Mouse (Mus musculus): Measurements from ENCODE around the gene Exoc3l.
"Not testable (repeated sequence)": the region's sequence is repeated elsewhere in the genome, so short reads cannot be mapped to it uniquely, and the experiment has no call there.

Gene Exoc3l

DNA sequence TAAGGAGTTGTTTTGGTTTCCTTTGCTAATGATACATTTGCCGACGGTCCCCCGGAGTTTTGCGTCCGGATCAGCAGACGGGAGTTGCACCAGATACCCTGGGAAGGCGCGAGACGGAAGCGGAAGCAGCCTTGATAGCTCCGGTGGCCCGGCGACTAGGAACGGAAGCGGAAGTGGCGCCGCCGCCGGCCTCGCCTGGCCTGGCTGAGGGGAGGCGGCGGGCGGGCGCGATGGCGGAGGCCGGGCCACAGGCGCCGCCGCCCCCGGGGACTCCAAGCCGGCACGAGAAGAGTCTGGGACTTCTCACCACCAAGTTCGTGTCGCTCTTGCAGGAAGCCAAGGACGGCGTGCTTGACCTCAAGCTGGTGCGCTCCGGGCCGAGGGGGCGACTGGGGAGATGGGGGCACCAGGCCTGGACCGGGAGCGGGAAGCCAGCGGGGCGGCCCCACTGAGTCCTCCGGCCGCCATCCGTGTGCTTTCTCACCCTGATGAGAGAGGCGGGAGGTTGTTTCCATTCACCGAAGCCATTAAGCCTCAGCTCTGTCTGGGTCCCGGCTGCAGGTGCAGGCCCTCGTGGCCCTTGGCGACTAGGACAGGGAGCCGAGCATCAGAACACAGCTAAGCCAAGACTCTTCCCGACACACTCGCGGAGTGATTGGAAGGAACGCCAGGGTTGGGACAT is 1.8 kb upstream of the Exoc3l start, which contains the start of gene E2f4:
TSS of gene E2f4 (plus strand) at position 153 of the 682 bp plus-strand sequence.
- in situ Hi-C loops (cut with MboI; ENCODE audit: low pct_unique_long_range_greater_than_20kb in 1 of 2, low sequenced_read_pairs in 2 of 2, unreplicated experiment in 1 of 2), result no loop called here

DNA sequence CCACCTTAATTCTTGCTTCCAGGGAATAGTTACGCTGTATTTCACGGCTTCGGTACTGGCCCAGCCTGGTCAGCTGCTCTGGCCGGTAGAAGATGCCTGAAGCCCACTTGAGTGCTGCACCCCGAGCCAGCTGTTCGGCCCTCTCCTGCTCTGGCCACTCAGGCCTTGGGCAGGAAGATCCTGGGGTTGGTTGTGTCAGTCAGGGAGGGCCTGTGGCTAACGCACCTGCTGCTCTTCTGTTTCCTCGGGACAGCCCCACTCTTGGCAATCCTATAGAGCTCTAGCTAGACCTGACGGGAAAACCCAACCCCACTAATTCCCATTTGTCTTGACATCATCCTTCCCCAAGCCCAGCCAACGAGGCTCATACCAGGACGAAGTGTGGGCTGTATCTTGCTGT is 645 bp downstream of the Exoc3l start:
- in situ Hi-C loops (cut with MboI; ENCODE audit: low pct_unique_long_range_greater_than_20kb in 1 of 2, low sequenced_read_pairs in 2 of 2, unreplicated experiment in 1 of 2), result no loop called here

DNA sequence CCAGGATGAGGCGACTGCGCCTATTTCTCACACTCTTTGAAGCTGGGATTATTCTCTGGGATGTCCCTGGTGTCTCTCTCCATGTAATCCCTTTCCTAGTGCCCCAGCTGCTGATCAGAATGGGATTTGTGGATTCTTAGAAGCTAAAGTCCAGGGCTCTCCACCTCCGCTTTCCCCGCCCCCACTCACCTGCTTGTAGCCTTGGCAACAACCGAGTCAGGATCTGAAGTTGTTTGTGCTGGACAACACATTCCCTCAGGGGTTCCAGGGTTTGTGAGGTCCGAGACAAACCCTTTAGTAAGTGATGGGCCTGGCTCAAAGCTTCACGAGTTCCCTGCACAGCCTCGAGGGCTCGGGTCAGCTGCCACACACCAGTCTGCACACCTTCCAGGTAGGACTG is 1.1 kb downstream of the Exoc3l start:
- in situ Hi-C loops (cut with MboI; ENCODE audit: low pct_unique_long_range_greater_than_20kb in 1 of 2, low sequenced_read_pairs in 2 of 2, unreplicated experiment in 1 of 2), result no loop called here

DNA sequence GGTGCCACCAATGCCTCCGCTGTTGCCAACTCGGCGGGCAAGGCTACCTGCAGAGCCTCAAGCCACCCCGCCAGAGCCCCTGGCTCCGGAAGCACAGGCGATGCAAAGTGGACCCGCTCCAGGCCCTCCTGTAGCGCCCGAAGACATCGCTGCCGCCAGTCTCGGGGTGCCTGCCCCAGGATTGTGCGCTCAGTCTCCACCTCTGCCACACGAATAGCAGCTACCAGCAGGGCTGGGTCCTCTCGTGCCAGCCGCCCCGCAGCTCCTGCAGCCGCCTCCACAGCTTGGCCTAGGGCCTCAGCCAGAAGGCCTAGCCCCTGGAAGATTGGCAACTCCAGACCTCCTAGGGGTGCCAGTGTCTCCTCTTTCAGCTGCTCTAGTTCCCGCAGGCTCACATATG is 2.5 kb downstream of the Exoc3l start:
- in situ Hi-C loops (cut with MboI; ENCODE audit: low pct_unique_long_range_greater_than_20kb in 1 of 2, low sequenced_read_pairs in 2 of 2, unreplicated experiment in 1 of 2), result no loop called here

DNA sequence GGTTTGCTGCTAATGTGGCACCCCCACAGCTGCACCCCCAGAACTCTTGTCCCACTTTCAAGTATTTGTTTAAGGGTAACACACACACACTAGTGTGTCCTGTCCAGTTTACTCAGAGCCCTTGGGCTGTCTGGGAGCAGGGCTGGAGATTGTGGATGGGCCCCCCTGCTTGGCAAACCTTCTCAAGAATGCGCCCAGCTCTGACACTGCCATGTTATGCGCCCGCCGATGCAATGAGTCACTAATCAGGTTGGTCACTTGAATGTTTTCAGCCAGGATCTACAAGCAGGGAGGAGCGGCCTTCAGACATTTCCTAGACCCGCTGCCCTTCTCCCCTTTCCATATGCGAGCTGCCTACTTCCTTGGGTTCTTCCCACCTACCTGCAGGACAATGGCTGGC is 3.4 kb downstream of the Exoc3l start:
- in situ Hi-C loops (cut with MboI; ENCODE audit: low pct_unique_long_range_greater_than_20kb in 1 of 2, low sequenced_read_pairs in 2 of 2, unreplicated experiment in 1 of 2), result no loop called here

DNA sequence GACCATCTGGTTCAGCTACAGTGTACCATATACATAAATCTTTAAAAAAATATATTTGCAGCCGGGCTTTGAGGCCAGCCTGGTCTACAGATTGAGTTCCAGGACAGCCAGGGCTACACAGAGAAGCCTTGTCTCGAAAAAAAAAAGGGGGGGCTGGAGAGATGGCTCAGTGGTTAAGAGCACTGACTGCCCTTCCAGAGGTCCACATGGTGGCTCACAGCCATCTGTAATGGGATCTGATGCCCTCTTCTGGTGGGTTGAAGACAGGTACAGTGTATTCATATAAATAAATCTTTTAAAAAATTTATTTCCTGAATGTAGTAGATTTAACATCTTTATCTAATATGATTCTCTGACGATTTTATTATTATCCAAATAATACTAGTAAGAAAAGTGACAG is 4.1 kb downstream of the Exoc3l start:
- in situ Hi-C loops (cut with MboI; ENCODE audit: low pct_unique_long_range_greater_than_20kb in 1 of 2, low sequenced_read_pairs in 2 of 2, unreplicated experiment in 1 of 2), result not testable (repeated sequence)

DNA sequence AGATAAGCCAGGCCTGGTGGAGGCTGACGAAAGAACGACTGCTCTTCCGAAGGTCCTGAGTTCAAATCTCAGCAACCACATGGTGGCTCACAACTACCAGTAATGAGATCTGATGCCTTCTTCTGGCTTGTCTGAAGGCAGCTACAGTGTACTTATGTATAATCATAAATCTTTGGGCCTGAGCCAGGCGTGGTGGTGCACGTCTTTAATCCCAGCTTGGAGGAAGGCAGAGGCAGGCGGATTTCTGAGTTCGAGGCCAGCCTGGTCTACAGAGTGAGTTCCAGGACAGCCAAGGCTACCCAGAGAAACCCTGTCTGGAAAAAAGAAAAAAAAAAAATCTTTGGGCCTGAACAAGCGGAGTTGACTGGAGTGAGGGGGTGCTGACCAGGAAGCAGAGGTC is 4.5 kb downstream of the Exoc3l start:
- in situ Hi-C loops (cut with MboI; ENCODE audit: low pct_unique_long_range_greater_than_20kb in 1 of 2, low sequenced_read_pairs in 2 of 2, unreplicated experiment in 1 of 2), result not testable (repeated sequence)

DNA sequence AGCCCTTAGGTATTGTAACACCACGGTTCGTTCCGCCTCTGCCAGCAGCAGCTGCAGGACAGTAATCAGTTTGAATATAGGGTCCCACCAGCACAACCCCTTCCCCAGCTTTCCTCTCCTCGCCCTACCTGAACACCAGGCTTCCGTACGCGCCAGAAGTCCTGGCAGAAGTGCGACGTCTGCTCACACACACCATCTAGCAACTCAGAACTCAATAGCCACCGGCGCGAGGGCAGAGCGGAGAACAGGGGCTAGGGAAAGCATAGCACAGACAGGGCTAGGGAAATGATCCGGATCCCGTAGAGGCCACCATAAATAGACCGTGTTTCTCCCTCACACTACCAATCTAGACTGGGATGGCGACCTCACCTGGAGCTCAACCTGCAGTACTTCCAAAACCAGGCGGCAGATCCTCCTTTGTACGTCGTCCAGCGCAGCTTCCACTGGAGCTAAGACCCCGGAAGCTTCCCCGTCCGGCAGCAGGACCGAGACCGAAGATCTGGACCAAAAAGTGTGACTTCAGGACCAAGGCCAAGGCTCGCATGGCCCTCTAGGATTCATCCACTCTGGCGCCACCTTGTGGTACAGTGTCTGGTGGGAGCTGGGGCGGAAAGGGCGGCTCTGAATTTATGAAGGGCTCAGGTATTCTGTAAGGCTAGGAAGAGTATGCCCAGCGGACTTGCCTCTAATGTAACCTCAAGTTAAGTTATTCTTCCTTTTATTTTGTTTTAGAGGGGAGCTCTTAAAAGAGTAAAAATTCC is 5.2 kb downstream of the Exoc3l start:
- in situ Hi-C loops (cut with MboI; ENCODE audit: low pct_unique_long_range_greater_than_20kb in 1 of 2, low sequenced_read_pairs in 2 of 2, unreplicated experiment in 1 of 2), result no loop called here

DNA sequence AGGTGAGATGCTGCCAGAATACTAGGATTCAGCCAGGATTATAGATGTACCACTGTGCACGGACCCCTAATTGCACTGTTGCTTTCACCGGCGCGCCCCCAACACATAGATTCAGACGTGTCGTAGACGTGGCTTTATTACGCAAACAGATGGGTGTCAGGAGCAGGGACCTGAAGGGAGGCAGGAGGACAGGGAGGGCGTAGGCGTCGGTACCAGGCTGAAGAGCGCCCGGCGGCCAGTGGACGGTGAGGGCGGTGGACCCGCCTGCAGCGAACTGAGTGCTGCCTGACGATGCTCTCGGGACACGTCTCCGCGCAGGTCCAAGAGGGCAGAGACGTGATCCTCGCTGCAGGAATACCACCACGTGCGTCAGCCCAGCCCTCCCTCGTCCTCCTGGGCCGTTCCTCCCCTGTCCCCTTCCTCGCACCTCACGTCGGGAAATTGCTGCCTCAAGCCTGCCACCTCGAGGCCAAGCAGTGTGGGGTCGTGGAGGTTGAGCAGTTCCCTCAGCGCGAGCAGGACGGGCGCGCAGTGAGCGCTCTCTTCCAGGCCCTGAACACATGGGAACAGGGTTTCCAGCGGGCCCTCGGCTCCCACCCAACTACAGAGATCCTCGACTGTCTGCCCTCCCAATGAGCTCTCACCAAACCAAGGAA is 6.0 kb downstream of the Exoc3l start, which contains the start of gene 4931428F04Rik:
TSS of gene 4931428F04Rik (minus strand) at position 60 of the 656 bp plus-strand sequence.
- in situ Hi-C loops (cut with MboI; ENCODE audit: low pct_unique_long_range_greater_than_20kb in 1 of 2, low sequenced_read_pairs in 2 of 2, unreplicated experiment in 1 of 2), result loop anchor here (10.0 kb wide), 3 partner anchors 155 to 225 kb away; partner anchors contain the start of gene Ces4a (in 1 of the 2)

DNA sequence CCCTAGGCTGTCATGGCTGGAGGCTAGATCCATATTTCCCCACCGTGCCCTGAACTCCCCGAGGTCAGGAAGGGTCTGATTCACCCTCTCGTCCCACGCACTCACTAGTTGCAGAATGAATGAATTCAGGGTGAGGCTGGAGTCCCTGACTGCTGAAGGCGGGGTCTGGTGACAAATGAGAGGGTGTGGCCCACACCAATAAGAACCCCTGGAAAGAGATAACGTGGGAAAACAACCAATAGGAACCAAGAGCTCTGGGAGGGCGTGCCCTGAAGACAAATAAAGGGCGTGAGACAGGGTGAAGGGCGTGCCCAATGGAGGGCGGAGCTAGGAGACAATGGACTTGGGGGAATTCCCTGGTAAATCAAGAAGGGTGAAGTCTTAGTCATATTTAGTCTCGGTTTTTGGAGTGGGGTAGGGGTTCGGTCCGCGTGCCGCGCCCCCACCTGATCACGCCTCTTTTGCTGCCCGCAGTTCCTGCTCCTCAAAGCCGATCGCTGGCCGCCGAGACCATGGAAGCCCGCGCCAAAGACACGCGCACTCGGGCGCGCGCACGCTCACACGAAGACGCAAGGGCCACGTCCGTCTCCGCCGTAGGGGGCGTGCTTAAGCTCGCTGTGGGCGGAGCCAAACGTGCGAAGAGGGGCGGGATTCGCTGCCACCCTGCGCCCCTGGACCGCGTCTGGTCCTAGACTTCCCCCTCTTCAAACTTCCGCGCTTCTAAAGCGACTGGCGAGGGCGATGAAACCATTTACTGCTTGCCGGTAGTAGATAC is 6.8 kb downstream of the Exoc3l start:
- in situ Hi-C loops (cut with MboI; ENCODE audit: low pct_unique_long_range_greater_than_20kb in 1 of 2, low sequenced_read_pairs in 2 of 2, unreplicated experiment in 1 of 2), result loop anchor here (10.0 kb wide), 3 partner anchors 154 to 224 kb away; partner anchors contain the start of gene Ces4a (in 1 of the 2)

DNA sequence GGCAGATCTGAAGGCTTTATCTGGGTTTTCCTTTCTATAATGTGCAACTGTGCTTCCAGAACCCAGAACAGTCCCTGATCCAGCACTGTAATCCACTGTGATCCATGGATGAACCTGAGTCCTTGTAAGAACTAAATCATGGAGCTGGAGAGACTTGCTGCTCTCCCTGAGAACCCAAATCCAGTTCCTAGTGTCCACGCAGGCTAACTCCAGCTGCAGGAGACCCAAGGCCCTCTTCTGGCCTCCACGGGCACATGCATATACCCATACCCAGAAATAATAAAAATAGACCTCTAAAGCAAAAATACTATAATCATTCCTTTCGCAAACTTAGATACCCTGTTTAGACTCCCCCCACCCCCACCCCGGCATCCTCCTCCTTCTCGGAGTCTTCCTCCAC is 7.7 kb downstream of the Exoc3l start:
- in situ Hi-C loops (cut with MboI; ENCODE audit: low pct_unique_long_range_greater_than_20kb in 1 of 2, low sequenced_read_pairs in 2 of 2, unreplicated experiment in 1 of 2), result loop anchor here (10.0 kb wide), 3 partner anchors 153 to 223 kb away; partner anchors contain the start of gene Ces4a (in 1 of the 2)

DNA sequence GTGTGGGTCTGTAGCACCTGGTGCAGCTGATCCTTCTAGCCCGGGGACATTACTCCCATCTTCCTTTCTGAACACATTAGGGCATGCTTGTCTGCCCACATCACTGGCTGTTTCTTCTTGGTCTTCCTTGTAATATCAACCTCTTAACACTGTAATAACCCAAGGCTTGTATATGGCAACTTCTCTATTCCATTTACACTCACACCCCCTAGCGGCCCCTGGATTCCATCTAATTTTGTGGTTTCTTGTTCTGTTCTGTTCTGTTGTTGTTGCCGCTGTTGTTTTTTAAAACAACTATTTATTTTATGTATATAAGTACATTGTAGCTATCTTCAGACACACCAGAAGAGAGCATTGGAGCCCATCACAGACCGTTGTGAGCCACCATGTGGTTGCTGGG is 9.0 kb downstream of the Exoc3l start:
- in situ Hi-C loops (cut with MboI; ENCODE audit: low pct_unique_long_range_greater_than_20kb in 1 of 2, low sequenced_read_pairs in 2 of 2, unreplicated experiment in 1 of 2), result loop anchor here (10.0 kb wide), 3 partner anchors 152 to 222 kb away; partner anchors contain the start of gene Ces4a (in 1 of the 2)

DNA sequence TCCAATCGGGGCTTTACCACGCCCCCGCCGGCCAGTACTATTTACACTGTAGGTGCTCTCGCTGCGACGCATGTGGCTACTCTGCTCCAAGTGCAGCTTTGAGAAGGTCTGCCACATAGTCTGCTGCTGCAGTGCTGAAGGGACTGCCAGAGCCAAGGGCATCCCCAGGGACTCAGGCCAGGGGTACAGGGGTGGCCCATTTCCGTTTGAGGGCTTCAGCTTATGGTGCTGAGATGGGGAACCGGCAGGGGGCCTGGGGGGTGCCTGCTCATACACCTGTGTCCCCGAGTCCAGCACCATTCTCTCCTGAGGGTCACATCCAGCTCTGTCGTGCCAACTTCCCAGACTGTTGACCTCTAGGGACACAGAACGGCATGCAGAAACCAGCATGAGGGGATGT is 10.4 kb downstream of the Exoc3l start:
- in situ Hi-C loops (cut with MboI; ENCODE audit: low pct_unique_long_range_greater_than_20kb in 1 of 2, low sequenced_read_pairs in 2 of 2, unreplicated experiment in 1 of 2), result loop anchor here (10.0 kb wide), 3 partner anchors 151 to 221 kb away; partner anchors contain the start of gene Ces4a (in 1 of the 2)

DNA sequence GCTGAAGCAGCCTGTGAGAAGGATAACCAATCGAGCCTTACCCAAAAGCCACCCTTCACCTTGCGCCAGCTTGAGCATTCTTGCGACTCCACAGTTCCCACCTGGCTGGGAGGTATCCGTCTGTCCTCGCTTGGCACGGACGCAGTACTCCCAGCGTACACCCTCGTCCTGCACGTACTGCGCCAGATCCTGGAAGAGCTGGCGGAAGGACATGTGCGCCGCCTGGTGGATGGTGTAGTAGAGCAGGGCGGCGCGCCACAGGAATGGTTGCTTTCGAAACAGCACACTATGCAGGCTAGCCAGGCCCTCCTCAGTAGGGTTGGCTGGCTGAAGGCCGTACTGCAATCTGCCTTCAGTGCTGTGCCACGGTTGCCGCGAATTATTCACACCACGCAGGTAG is 12.8 kb downstream of the Exoc3l start:
- in situ Hi-C loops (cut with MboI; ENCODE audit: low pct_unique_long_range_greater_than_20kb in 1 of 2, low sequenced_read_pairs in 2 of 2, unreplicated experiment in 1 of 2), result loop anchor here (10.0 kb wide), 3 partner anchors 148 to 218 kb away; partner anchors contain the start of gene Ces4a (in 1 of the 2)

DNA sequence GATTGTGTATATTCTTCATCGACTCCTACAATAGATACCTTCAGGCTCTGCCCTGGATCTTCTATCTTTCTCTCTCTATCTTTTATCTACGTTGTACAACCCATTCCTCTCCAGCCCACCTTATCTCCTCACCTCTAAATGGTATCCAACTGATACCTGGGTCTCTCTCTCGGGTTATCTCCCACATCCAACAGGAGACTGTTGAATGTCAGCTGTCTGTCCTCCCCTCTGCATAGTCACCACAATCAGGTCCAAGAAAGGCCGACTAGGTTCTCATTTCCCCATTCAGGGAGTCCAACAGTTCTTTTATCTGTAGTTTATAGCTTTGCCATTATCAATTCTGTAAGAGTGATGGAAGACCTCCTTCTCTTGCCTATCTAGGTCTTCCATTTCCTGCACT is 13.7 kb downstream of the Exoc3l start:
- in situ Hi-C loops (cut with MboI; ENCODE audit: low pct_unique_long_range_greater_than_20kb in 1 of 2, low sequenced_read_pairs in 2 of 2, unreplicated experiment in 1 of 2), result loop anchor here (10.0 kb wide), 3 partner anchors 147 to 217 kb away; partner anchors contain the start of gene Ces4a (in 1 of the 2)

DNA sequence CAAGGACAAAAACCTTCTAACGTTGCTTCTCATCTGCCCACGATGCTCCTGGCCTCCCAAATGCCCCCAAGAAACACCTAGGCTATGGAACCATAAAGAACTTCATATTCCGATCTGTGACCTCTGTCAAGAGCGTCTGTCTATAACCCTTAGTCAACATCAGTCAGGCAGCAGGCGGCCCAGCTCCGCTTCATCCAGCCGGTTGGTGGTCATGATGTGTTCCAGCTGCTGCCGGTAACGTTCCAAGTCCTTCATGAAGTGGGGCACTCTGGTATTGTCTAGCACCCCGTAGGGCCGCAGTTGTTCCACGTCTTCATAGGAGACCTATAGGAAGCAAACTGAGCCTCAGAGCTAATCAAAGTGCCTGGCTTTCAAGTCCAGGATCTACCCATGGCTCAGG is 14.1 kb downstream of the Exoc3l start:
- in situ Hi-C loops (cut with MboI; ENCODE audit: low pct_unique_long_range_greater_than_20kb in 1 of 2, low sequenced_read_pairs in 2 of 2, unreplicated experiment in 1 of 2), result loop anchor here (10.0 kb wide), 3 partner anchors 147 to 217 kb away; partner anchors contain the start of gene Ces4a (in 1 of the 2)

DNA sequence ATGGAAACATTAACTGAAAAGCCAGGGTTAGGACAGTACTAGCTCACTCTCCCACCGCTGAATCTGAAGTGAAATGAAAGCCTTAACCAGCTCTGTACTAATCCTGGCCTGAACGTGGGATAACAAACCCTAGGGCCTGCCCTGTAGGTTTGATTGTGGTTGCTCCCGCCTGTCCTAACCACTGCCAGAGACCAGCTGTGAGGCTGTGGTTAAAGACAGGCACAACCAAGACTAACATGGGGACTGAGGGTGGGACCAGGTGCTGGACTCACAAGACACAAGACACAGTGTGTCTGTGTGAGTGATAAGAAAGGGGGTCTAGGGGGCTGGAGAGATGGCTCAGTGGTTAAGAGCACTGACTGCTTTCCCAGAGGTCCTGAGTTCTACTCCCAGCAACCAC is 15.3 kb downstream of the Exoc3l start:
- in situ Hi-C loops (cut with MboI; ENCODE audit: low pct_unique_long_range_greater_than_20kb in 1 of 2, low sequenced_read_pairs in 2 of 2, unreplicated experiment in 1 of 2), result loop anchor here (10.0 kb wide), 3 partner anchors 146 to 216 kb away; partner anchors contain the start of gene Ces4a (in 1 of the 2)

DNA sequence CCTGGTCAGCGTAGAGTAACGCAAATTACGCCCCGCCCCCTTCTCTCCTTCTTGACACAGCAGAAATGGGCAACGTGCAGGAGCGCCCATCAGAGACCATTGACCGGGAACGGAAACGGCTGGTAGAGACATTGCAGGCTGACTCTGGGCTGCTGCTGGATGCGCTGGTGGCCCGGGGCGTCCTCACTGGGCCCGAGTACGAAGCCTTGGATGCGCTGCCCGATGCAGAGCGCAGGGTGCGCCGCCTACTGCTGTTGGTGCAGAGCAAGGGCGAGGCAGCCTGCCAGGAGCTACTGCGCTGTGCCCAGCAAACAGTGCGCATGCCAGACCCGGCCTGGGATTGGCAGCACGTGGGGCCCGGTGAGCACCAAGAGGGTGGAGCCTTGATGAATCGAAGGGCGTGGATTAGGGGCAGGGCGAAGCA is 17.0 kb downstream of the Exoc3l start:
- in situ Hi-C loops (cut with MboI; ENCODE audit: low pct_unique_long_range_greater_than_20kb in 1 of 2, low sequenced_read_pairs in 2 of 2, unreplicated experiment in 1 of 2), result no loop called here
